Mouse (Mus musculus) midbrain, embryonic 10.5 days (tissue): ENCODE results near the gene Insm1. TPM values are rescaled to one million over a fixed set of nuclear protein-coding genes. Genes with fewer than 3 reads are reported as not detected.
A peak's percentile ranks its signal among the peaks of the same experiment; 100 is the strongest.

Experiments used
- DNase-seq: peaks from one replicate; pipeline ENCODE4 v3.0.0-alpha.2; 2017; ENCODE audit warnings: low spot score
- H3K27ac ChIP-seq: fragments of 300-500 bp; sonication (generic); replicated peaks from 2 replicates; pipeline ENCODE4 v1.5.1; 2016; ENCODE audit warnings: mild to moderate bottlenecking
- H3K27me3 ChIP-seq: fragments of 300-500 bp; sonication (generic); 2 replicates; pipeline ENCODE4 v1.6.1; 2016; ENCODE audit warnings: low read depth, mild to moderate bottlenecking; ENCODE audit not compliant: poor library complexity, severe bottlenecking
- H3K36me3 ChIP-seq: fragments of 300-500 bp; sonication (generic); 2 replicates; pipeline ENCODE4 v1.6.1; 2016; ENCODE audit warnings: mild to moderate bottlenecking, moderate library complexity
- H3K4me1 ChIP-seq: fragments of 300-500 bp; sonication (generic); 2 replicates; pipeline ENCODE4 v1.6.1; 2016
- H3K4me3 ChIP-seq: fragments of 300-500 bp; sonication (generic); 2 replicates; pipeline ENCODE4 v1.5.1; 2016; ENCODE audit warnings: mild to moderate bottlenecking, moderate library complexity
- H3K9me3 ChIP-seq: fragments of 300-500 bp; sonication (generic); replicated peaks from 2 replicates; pipeline ENCODE4 v1.6.1; 2016; ENCODE audit warnings: mild to moderate bottlenecking
- WGBS: fragments of 180-500 bp; shearing (Covaris S2); methylation state at CpG from one replicate; pipeline ENCODE4 v1.1.7; 2016; 5-methylcytosine and 5-hydroxymethylcytosine counted together
- polyA plus RNA-seq: library from polyadenylated mRNA; unstranded; fragments of >200 nt; fragmentation: Nextera tagmentation; extraction: Ambion mirVana; gene quantifications from 2 replicates; pipeline ENCODE4 v1.2.1, GENCODE M21; 2016

Gene Insm1
- polyA plus RNA-seq: 3.0 and 4.7 TPM in 2 replicates

DNA sequence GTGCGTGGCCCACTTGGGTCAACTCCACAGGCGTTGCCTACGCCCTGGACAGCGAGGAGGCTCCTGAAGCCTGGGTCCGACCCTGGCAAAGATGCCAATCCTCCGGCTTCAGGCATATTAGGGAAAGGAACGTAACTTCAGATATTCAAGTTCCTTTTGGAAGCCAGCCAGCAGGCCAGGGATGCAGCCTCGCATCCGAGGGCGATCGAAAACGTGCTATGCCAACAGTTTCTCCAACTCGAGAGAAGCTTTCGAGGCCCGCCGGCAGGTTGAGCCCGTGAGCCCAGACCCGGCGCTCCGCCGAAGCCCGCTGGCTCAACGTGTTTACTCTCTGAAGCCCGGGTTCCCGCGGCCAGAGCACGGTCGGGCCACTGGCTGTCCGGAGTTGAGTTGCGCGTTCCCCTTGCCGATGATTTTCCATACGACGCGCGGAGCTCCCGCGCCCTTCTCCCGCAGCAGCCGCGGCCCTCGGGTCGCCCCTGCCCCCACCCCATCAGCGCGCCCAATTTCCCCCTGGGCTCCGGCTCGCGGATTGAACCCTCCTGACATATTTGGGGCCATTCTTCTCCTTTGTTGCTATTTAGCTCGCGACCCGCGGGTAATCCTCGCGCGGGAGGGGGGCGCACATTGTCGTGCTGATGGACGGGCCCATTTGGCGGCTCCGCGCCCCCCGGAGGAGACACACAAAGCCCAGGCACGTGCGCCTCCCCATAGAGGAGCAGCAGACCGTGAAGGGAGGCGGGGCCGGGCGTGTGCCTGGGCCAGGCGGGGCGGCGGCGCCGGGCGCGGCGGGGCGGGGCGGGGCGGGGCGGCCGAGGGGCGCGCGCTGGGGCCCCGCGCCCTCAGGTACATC is at the start of gene Insm1:
Insm1 (plus strand) TSS at position 846 of the 853 bp plus-strand sequence.
- H3K36me3 ChIP-seq: no peaks in the 10 kb centered on the region
- no peaks in the 10 kb centered on the region for H3K9me3 ChIP-seq
- peak within 1 kb of the TSS; percentile 90 for H3K27ac ChIP-seq
- peaks cover 82% of the 10 kb centered on the region for H3K4me1 ChIP-seq
- H3K4me3 ChIP-seq: peak within 1 kb of the TSS; percentile 71
- DNase-seq: peak; percentile 88
- H3K27me3 ChIP-seq: peaks cover 99% of the 10 kb centered on the region
- under 1% methylated on average over 86 of the region's 86 CpGs for WGBS

DNA sequence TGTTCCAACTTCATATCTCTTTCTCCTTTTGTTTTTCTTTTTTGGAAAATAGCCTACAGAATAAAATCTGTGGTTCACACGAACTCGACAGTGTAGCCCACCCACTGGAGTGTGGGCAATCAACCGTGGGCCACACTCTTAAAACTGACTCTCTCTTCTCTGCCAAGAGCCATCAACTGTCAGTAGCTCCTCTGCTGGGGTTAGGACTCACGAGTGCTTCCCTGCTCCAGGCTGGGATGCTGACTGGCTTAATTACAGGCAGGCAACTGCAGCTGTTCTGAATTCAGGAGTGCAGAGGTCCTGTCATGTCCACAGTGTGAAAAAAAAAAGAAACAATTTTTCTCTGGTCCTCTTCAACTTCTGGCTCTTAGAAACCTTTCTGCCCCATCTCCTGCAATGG is 49.6 kb upstream of the Insm1 start:
- Histone ChIP-seq H3K4me1 (peaks cover 20% of the 10 kb centered on the region), H3K27me3 (no peaks in the 10 kb centered on the region), H3K9me3 (no peaks in the 10 kb centered on the region), H3K36me3 (no peaks in the 10 kb centered on the region), H3K4me3 (no peak overlapping the region), H3K27ac (no peak overlapping the region)
- 58% methylated on average over 4 of the region's 4 CpGs for WGBS
- no peak for DNase-seq

- DNase-seq: no peak
- 93% methylated on average over 7 of the region's 7 CpGs for WGBS
- H3K27me3 ChIP-seq: no peaks in the 10 kb centered on the region
- no peak overlapping the region for H3K4me3 ChIP-seq
- H3K36me3 ChIP-seq: no peaks in the 10 kb centered on the region
- no peaks in the 10 kb centered on the region for H3K9me3 ChIP-seq
- H3K27ac ChIP-seq: no peak overlapping the region
- H3K4me1 ChIP-seq: peaks cover 6% of the 10 kb centered on the region
Observed at GRCm38 (mm10) chr2:146174173-146174572, 47.5 kb upstream of the Insm1 start.

DNA sequence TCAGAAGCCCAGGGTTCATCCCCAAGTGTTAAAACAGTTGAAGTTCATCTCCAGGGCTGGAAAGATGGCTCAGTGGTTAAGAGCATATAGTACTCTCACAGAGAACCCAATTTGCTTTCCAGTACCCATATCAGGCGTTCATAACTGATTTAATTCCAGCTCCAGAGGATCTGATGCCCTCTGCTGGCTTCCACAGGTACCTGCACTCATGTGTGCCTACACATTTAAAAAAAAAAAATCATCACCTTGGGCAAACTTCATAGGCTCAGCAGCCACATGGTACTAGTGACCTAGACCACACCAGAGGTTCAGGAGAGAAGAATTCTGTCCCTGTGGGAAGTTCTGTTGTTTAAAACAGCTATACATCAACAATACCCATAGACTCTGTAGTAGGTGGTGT is 43.0 kb upstream of the Insm1 start:
- DNase-seq: no peak
- 88% methylated on average over 1 of the region's 1 CpGs for WGBS
- Histone ChIP-seq H3K9me3 (no peaks in the 10 kb centered on the region), H3K4me3 (no peak overlapping the region), H3K36me3 (no peaks in the 10 kb centered on the region), H3K4me1 (peaks cover 7% of the 10 kb centered on the region), H3K27ac (no peak overlapping the region), H3K27me3 (no peaks in the 10 kb centered on the region)

- no peak for DNase-seq
- Histone ChIP-seq H3K4me3 (no peak overlapping the region), H3K4me1 (peaks cover 9% of the 10 kb centered on the region), H3K36me3 (no peaks in the 10 kb centered on the region), H3K27ac (no peak overlapping the region), H3K27me3 (peaks cover 5% of the 10 kb centered on the region), H3K9me3 (no peaks in the 10 kb centered on the region)
- 84% methylated on average over 24 of the region's 24 CpGs for WGBS
Observed at GRCm38 (mm10) chr2:146183830-146184793, 37.6 kb upstream of the Insm1 start.

- H3K27ac ChIP-seq: no peak overlapping the region
- no peak overlapping the region for H3K4me3 ChIP-seq
- H3K36me3 ChIP-seq: no peaks in the 10 kb centered on the region
- H3K9me3 ChIP-seq: no peaks in the 10 kb centered on the region
- 94% methylated on average over 11 of the region's 11 CpGs for WGBS
- no peaks in the 10 kb centered on the region for H3K27me3 ChIP-seq
- no peaks in the 10 kb centered on the region for H3K4me1 ChIP-seq
- DNase-seq: no peak
Observed at GRCm38 (mm10) chr2:146196126-146196525, 25.6 kb upstream of the Insm1 start.

DNA sequence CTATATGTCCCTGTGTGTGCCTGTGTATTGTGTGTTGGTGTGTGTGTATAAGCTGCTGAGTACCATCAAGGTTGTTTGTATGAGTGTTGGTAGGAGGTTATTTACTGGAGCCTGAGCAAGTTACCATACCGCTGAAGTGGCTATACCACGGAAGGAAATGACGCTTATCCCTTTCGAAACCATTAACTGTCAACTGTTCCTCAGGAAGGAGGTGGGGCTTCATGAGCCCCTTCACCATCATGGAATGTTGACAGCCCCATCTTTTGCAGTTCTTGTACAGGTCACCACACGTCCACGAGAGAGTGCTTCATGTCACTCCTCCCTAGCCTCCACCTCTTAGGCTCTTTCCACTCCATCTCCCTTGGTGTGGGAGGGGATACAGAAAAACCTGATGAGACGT is 23.8 kb upstream of the Insm1 start:
- DNase-seq: no peak
- Histone ChIP-seq H3K27ac (no peak overlapping the region), H3K4me3 (no peak overlapping the region), H3K9me3 (no peaks in the 10 kb centered on the region), H3K36me3 (no peaks in the 10 kb centered on the region), H3K27me3 (no peaks in the 10 kb centered on the region), H3K4me1 (no peaks in the 10 kb centered on the region)
- WGBS: 88% methylated on average over 7 of the region's 7 CpGs

- Histone ChIP-seq H3K36me3 (no peaks in the 10 kb centered on the region), H3K4me1 (peaks cover 22% of the 10 kb centered on the region), H3K27me3 (peaks cover 39% of the 10 kb centered on the region), H3K9me3 (no peaks in the 10 kb centered on the region), H3K27ac (no peak overlapping the region), H3K4me3 (no peak overlapping the region)
- no peak for DNase-seq
- WGBS: 48% methylated on average over 4 of the region's 4 CpGs
Observed at GRCm38 (mm10) chr2:146210968-146211367, 10.8 kb upstream of the Insm1 start.

DNA sequence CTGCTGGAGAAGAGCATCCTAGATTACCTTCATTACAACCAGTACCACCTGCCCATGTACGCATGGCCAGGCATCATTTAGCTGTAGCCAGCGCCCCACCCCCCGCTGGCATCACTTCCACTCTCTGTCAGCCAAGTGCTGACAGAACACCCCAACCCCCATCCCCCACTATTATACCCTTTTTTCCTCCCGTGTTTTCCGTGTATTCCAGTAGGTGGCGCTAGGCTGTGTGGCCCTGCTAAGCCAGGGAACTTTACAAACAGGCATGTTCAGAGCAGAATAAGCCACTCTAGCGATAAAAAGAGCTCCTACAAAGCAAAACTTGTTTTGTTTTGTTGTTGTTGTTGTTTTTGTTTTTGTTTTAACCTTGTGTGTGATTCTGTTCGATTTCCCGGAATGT is 7.0 kb upstream of the Insm1 start:
- Histone ChIP-seq H3K36me3 (no peaks in the 10 kb centered on the region), H3K9me3 (no peaks in the 10 kb centered on the region), H3K27ac (no peak overlapping the region), H3K4me3 (no peak overlapping the region), H3K4me1 (peaks cover 59% of the 10 kb centered on the region), H3K27me3 (peaks cover 76% of the 10 kb centered on the region)
- WGBS: 7% methylated on average over 9 of the region's 9 CpGs
- peak; percentile 72 for DNase-seq

GRCm38 (mm10) chr2:146216111-146217064 is 5.3 kb upstream of the Insm1 start:
- 11% methylated on average over 14 of the region's 14 CpGs for WGBS
- H3K4me3 ChIP-seq: peak overlapping the region; percentile 49; the same call in 1 of the 2 replicates
- H3K36me3 ChIP-seq: no peaks in the 10 kb centered on the region
- no peaks in the 10 kb centered on the region for H3K9me3 ChIP-seq
- H3K27me3 ChIP-seq: peaks cover 93% of the 10 kb centered on the region
- H3K27ac ChIP-seq: peak overlapping the region; percentile 89
- DNase-seq: peak; percentile 22
- H3K4me1 ChIP-seq: peaks cover 71% of the 10 kb centered on the region

DNA sequence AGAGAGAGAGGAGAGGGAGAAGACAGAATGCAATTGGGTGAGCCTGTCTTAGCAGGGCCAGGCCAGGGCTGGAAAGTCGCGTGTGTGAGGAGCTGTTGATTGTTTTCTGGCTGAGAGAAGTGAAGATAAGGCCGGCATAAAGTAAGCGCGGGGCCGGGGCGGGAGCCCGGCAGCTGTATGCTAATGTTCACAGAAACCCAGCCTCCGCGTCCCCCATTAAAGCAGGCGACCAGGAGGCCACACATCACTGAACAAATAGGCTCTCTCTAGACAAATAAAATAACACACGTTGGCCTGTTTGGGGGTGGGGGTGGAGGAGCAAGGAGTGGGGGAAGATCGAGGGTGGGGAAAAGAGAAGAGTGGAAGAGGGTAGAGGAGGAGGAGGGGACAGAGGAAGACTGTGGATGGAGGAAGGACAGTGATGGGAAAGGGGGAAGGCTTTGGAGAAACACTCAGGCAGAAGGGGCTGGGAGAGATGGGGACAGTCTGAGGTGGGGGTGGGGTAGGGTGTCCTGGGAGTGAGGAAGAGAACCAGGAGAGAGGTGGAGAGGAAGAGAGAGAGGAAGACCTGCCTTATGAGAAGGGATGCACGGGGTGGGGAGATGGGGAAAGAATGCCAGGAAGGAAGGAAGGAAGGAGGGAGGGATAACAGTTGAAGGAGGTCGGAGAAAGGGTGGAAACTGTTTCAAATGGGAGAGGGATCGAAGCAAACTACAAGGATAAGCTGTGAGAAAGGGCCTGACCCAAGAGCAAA is 4.3 kb upstream of the Insm1 start:
- Histone ChIP-seq H3K4me1 (peaks cover 79% of the 10 kb centered on the region), H3K4me3 (peak overlapping the region; percentile 49), H3K27ac (peak overlapping the region; percentile 89), H3K27me3 (peaks cover 98% of the 10 kb centered on the region), H3K36me3 (no peaks in the 10 kb centered on the region), H3K9me3 (no peaks in the 10 kb centered on the region)
- peak; percentile 83 for DNase-seq
- WGBS: 1% methylated on average over 16 of the region's 16 CpGs
